Mouse (Mus musculus) CH12.LX (cell line): ENCODE measurements around the gene Mfsd4b1. TPM values are rescaled to one million over a fixed set of nuclear protein-coding genes. Genes with fewer than 3 reads are reported as not detected.

Source experiments
- DNase-seq: peaks from one replicate; pipeline ENCODE4 v3.0.0-alpha.2; 2013; ENCODE audit errors: extremely low read depth
- H3K27ac ChIP-seq: 2 replicates; pipeline ENCODE4 v1.5.1; 2012; ENCODE audit warnings: low read depth, mild to moderate bottlenecking, control low read depth, moderate library complexity; ENCODE audit not compliant: insufficient read depth
- H3K27me3 ChIP-seq: replicated peaks from 2 replicates; pipeline ENCODE3; 2012; ENCODE audit warnings: inconsistent platforms
- H3K36me3 ChIP-seq, 2 experiments: replicated peaks in 1 of 2; 2 replicates each; pipeline versions ENCODE3 to v1.6.1; 2012; ENCODE audit warnings: inconsistent platforms in 1 of 2, low read length in 1 of 2, mild to moderate bottlenecking in 1 of 2, mixed read lengths in 1 of 2, moderate library complexity in 1 of 2; ENCODE audit not compliant: control insufficient read depth in 1 of 2, insufficient read depth in 1 of 2
- H3K4me1 ChIP-seq, 2 experiments: 2 replicates each; pipeline ENCODE4 v1.6.1; 2012; ENCODE audit warnings: inconsistent platforms in 1 of 2, moderate library complexity in 1 of 2; ENCODE audit not compliant: insufficient read depth in 2 of 2, control insufficient read depth in 1 of 2
- H3K4me2 ChIP-seq: 2 replicates; pipeline ENCODE4 v1.6.1; 2012; ENCODE audit warnings: low read depth, mild to moderate bottlenecking, control low read depth; ENCODE audit not compliant: poor library complexity, insufficient read depth, severe bottlenecking
- H3K4me3 ChIP-seq, 3 experiments: fragments of 150-350 bp in 1 of 3; sonication (generic) in 1 of 3; replicated peaks in 1 of 3; 2 replicates each; pipeline versions ENCODE3 to v1.5.1; 2011 to 2012; ENCODE audit warnings: low read depth in 2 of 3, low read length in 2 of 3, mild to moderate bottlenecking in 2 of 3, moderate library complexity in 2 of 3, control low read depth in 1 of 3, improper control_type of control experiment in 1 of 3, inconsistent platforms in 1 of 3, mixed read lengths in 1 of 3; ENCODE audit not compliant: poor library complexity in 1 of 3
- H3K79me2 ChIP-seq: replicated peaks from 2 replicates; pipeline ENCODE4 v1.6.1; 2012; ENCODE audit warnings: mild to moderate bottlenecking, moderate library complexity; ENCODE audit not compliant: control insufficient read depth, poor library complexity, insufficient read depth, severe bottlenecking; ENCODE audit errors: extremely low read depth
- H3K9ac ChIP-seq: 2 replicates; pipeline ENCODE4 v1.6.1; 2012; ENCODE audit warnings: low read depth, mild to moderate bottlenecking, control low read depth, moderate library complexity; ENCODE audit not compliant: insufficient read depth
- H3K9me3 ChIP-seq: replicated peaks from 2 replicates; pipeline ENCODE3; 2012; ENCODE audit warnings: low read length, inconsistent platforms, mixed read lengths
- BHLHE40 ChIP-seq: IDR thresholded peaks from 2 replicates; pipeline ENCODE4 v1.6.1; 2011; ENCODE audit warnings: mild to moderate bottlenecking, low read depth, low read length, improper control_type of control experiment
- CHD1 ChIP-seq: IDR thresholded peaks from 2 replicates; pipeline ENCODE4 v1.6.1; 2012; ENCODE audit warnings: low read depth, low read length, improper control_type of control experiment, inconsistent platforms
- CHD2 ChIP-seq: IDR thresholded peaks from 2 replicates; pipeline ENCODE4 v1.6.1; 2011; ENCODE audit warnings: low read length, improper control_type of control experiment
- EP300 ChIP-seq: IDR thresholded peaks from 2 replicates; pipeline ENCODE4 v1.6.1; 2011; ENCODE audit warnings: low read length, improper control_type of control experiment
- ETS1 ChIP-seq: conservative IDR thresholded peaks from 2 replicates; pipeline ENCODE4 v1.6.1; 2012; ENCODE audit warnings: low read depth, mild to moderate bottlenecking, inconsistent platforms, low read length, improper control_type of control experiment, moderate library complexity
- GABPA ChIP-seq: IDR thresholded peaks from 2 replicates; pipeline ENCODE4 v1.6.1; 2012; ENCODE audit warnings: low read depth, low read length, improper control_type of control experiment, inconsistent platforms; ENCODE audit not compliant: insufficient replicate concordance
- IRF4 ChIP-seq: IDR thresholded peaks from 2 replicates; pipeline ENCODE4 v1.6.1; 2014; ENCODE audit warnings: low read depth, mild to moderate bottlenecking, inconsistent platforms, low read length, improper control_type of control experiment
- JUN ChIP-seq: IDR thresholded peaks from 2 replicates; pipeline ENCODE4 v1.6.1; 2011; ENCODE audit warnings: low read depth, mild to moderate bottlenecking, low read length, improper control_type of control experiment, moderate library complexity; ENCODE audit not compliant: insufficient read depth
- JUND ChIP-seq: conservative IDR thresholded peaks from 2 replicates; pipeline ENCODE4 v1.6.1; 2011; ENCODE audit warnings: low read depth, low read length, improper control_type of control experiment
- KAT2A ChIP-seq: IDR thresholded peaks from 2 replicates; pipeline ENCODE4 v1.6.1; 2012; ENCODE audit warnings: low read length, improper control_type of control experiment, inconsistent platforms; ENCODE audit not compliant: insufficient replicate concordance
- MAFK ChIP-seq: IDR thresholded peaks from 2 replicates; pipeline ENCODE4 v1.6.1; 2011; ENCODE audit warnings: low read length, improper control_type of control experiment; ENCODE audit not compliant: insufficient replicate concordance
- MEF2A ChIP-seq: IDR thresholded peaks from 2 replicates; pipeline ENCODE4 v1.6.1; 2014; ENCODE audit warnings: low read depth, mild to moderate bottlenecking, inconsistent platforms, low read length, improper control_type of control experiment, borderline replicate concordance
- POLR2AphosphoS2 ChIP-seq: IDR thresholded peaks from 2 replicates; pipeline ENCODE4 v1.6.1; 2011; ENCODE audit warnings: low read depth, low read length, improper control_type of control experiment
- RCOR1 ChIP-seq: conservative IDR thresholded peaks from 2 replicates; pipeline ENCODE4 v1.6.1; 2012; ENCODE audit warnings: low read depth, mild to moderate bottlenecking, inconsistent platforms, low read length, improper control_type of control experiment
- SMC3 ChIP-seq: IDR thresholded peaks from 2 replicates; pipeline ENCODE4 v1.6.1; 2011; ENCODE audit warnings: low read depth, low read length, improper control_type of control experiment
- TBP ChIP-seq: conservative IDR thresholded peaks from 2 replicates; pipeline ENCODE4 v1.6.1; 2011; ENCODE audit warnings: low read depth, low read length, improper control_type of control experiment
- USF1 ChIP-seq: IDR thresholded peaks from 2 replicates; pipeline ENCODE4 v1.6.1; 2014; ENCODE audit warnings: low read depth, mild to moderate bottlenecking, inconsistent platforms, low read length, improper control_type of control experiment
- USF2 ChIP-seq: conservative IDR thresholded peaks from 2 replicates; pipeline ENCODE4 v1.6.1; 2011; ENCODE audit warnings: low read depth, low read length, improper control_type of control experiment
- dilution Hi-C: fragments of 300-500 bp; cut with MboI; formaldehyde crosslinking; loops from 2 replicates; pipeline ENCODE4 v1.14.3; 2020; ENCODE audit warnings: low sequenced_read_pairs; ENCODE audit not compliant: extremely low pct_unique_long_range_greater_than_20kb, extremely low pct_ligation_motif_present
- in situ Hi-C: fragments of 300-500 bp; cut with MboI; formaldehyde crosslinking; loops from 3 replicates; pipeline ENCODE4 v1.14.3; 2019; ENCODE audit warnings: low sequenced_read_pairs, low pct_ligation_motif_present, low pct_unique_long_range_greater_than_20kb, mixed read lengths
- polyA plus RNA-seq: library from polyadenylated mRNA; unstranded; fragments of >175 nt; gene quantifications from 2 replicates; pipeline ENCODE4 v1.2.1, GENCODE M21; 2012; ENCODE audit warnings: low read depth; ENCODE audit not compliant: insufficient read length
- total RNA-seq, 2 experiments: library from RNA; depleted of rRNA; stranded (reverse); fragments of 300-350 nt in 1 of 2; fragments of >200 nt in 1 of 2; gene quantifications; 2 replicates each; pipeline ENCODE4 v1.2.3; 2012 to 2014

Mfsd4b1 gene
- total and polyA plus RNA-seq, 3 experiments, result not detected

DNA sequence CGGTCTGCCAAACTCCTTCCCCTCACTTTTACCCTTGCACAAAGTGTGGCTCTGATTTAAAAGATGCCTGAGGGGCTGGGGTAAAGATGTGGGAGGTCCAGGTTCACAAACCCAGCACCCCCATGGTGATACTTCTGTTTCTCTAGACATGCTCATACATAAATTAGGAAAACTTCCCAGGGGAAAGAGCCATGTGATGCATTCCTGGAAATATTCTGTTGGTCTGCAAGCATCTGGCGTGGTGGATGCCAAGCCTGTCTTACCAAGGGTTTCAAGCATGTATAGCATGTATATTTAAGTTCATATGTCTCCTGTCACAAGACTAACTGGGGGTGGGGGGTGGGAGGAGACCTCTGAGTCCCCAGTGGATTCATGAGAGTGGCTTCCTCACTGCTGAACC, 4.7 kb downstream of the Mfsd4b1 start:
- no peak for TF ChIP-seq CHD2
- TF ChIP-seq EP300, result no peak
- no peak for TF ChIP-seq SMC3
- TF ChIP-seq POLR2AphosphoS2, result no peak
- TF ChIP-seq KAT2A, result no peak
- TF ChIP-seq MAFK, result no peak
- no peak for TF ChIP-seq USF1
- no peak for TF ChIP-seq USF2
- no peaks in the 10 kb centered on the region for H3K36me3 ChIP-seq
- in situ Hi-C loops (no loop called here), dilution Hi-C loops (no loop called here)
- H3K9me3 ChIP-seq, result no peaks in the 10 kb centered on the region
- no peaks in the 10 kb centered on the region for H3K27me3 ChIP-seq
- H3K4me2 ChIP-seq, result no peak overlapping the region
- H3K27ac ChIP-seq, result no peak overlapping the region
- no peak overlapping the region for H3K9ac ChIP-seq
- no peaks in the 10 kb centered on the region for H3K79me2 ChIP-seq
- peaks cover 0 to 3% of the 10 kb centered on the region in 2 experiments; a peak in 1 of 4 replicates for H3K4me1 ChIP-seq
- no peak overlapping the region for H3K4me3 ChIP-seq
- no peak for DNase-seq

DNA sequence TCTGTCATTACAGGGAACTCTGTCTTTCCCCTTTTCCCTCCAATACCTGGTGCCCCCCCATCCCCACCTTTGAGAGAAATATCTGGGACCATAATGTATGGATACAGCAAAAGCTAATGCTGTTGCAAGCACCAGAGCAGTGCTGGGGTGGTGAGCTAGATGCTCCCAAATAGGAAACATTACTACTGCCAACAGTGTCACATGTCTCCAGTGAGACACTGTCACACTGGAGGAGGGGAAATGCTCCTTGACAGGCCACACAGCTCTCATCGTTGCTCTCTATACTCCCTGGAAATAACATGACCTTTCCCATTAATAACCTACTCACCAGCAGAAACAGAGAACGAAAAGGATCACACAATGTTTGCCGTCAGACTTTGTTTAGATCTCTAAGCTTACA, 5.6 kb downstream of the Mfsd4b1 start:
- dilution Hi-C loops, result no loop called here

DNA sequence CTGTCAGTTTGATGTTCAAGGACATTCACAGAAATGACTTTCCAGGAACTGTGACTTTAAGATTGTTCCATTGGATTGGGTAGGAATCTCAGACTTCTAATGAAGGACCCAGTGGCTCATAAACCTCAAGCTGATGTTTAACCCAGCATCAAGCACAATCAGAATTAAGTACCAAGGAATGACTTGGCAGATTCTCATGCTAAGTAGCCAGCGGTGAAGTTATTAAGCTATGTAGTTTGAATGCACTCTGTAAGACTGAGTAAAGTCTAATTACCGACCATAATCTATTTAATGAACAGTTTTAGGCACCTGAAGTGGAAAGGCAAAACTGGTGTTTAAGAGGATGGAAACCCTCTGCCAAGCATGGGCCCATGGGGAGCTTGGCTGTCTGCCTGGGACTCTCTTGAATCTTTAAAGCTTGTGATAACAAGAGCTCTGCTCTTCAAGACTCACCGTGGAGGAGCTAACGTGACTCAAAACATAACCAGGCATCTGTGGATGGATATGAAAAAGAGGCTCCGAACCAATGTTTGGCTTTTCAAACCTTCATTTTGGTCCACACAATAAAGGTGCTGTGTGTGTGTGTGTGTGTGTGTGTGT, 6.7 kb downstream of the Mfsd4b1 start:
- H3K36me3 ChIP-seq, result no peaks in the 10 kb centered on the region
- peaks cover 0 to 3% of the 10 kb centered on the region in 2 experiments; a peak in 1 of 4 replicates for H3K4me1 ChIP-seq
- H3K27me3 ChIP-seq, result no peaks in the 10 kb centered on the region
- no peak overlapping the region for H3K9ac ChIP-seq
- dilution Hi-C loops (no loop called here), in situ Hi-C loops (no loop called here)
- no peak overlapping the region for H3K27ac ChIP-seq
- H3K79me2 ChIP-seq, result no peaks in the 10 kb centered on the region
- H3K4me3 ChIP-seq, result no peak overlapping the region
- H3K9me3 ChIP-seq, result no peaks in the 10 kb centered on the region
- TF ChIP-seq BHLHE40 (no peak), USF1 (no peak), RCOR1 (no peak), CHD2 (no peak), JUN (no peak), IRF4 (no peak), POLR2AphosphoS2 (no peak), GABPA (no peak), ETS1 (no peak), JUND (no peak), TBP (no peak), CHD1 (no peak)
- H3K4me2 ChIP-seq, result no peak overlapping the region
- no peak for DNase-seq

More for the DNA sequence above, 5.6 kb downstream of the Mfsd4b1 start:
- H3K79me2 ChIP-seq, result no peaks in the 10 kb centered on the region
- H3K4me1 ChIP-seq, result peaks cover 0 to 3% of the 10 kb centered on the region in 2 experiments; a peak in 1 of 4 replicates
- no peak overlapping the region for H3K4me3 ChIP-seq
- in situ Hi-C loops, result no loop called here
- TF ChIP-seq MEF2A (0 out of 2 replicates have a peak, but pooled peaks have one; percentile 16), CHD2 (no peak)
- no peak overlapping the region for H3K4me2 ChIP-seq
- no peak for DNase-seq
- H3K27me3 ChIP-seq, result no peaks in the 10 kb centered on the region
- H3K9ac ChIP-seq, result no peak overlapping the region
- H3K27ac ChIP-seq, result no peak overlapping the region
- no peaks in the 10 kb centered on the region for H3K9me3 ChIP-seq
- no peaks in the 10 kb centered on the region for H3K36me3 ChIP-seq
